Mouse (Mus musculus) thymus, adult 2 months (tissue): Measurements from ENCODE around the gene G6pc2.

Experiments
- CTCF ChIP-seq: fragments of 200-500 bp; IDR thresholded peaks from 2 replicates; pipeline ENCODE4 v1.5.1; 2012; ENCODE audit warnings: mild to moderate bottlenecking, control low read depth, low read length, moderate library complexity, borderline replicate concordance; ENCODE audit not compliant: control insufficient read depth, poor library complexity, insufficient read depth; ENCODE audit errors: extremely low read depth
- POLR2A ChIP-seq: fragments of 200-500 bp; IDR thresholded peaks from 2 replicates; pipeline ENCODE4 v1.6.1; 2012; ENCODE audit warnings: mild to moderate bottlenecking, low read length, control low read depth, moderate library complexity; ENCODE audit not compliant: control insufficient read depth, poor library complexity, insufficient read depth; ENCODE audit errors: extremely low read depth

DNA sequence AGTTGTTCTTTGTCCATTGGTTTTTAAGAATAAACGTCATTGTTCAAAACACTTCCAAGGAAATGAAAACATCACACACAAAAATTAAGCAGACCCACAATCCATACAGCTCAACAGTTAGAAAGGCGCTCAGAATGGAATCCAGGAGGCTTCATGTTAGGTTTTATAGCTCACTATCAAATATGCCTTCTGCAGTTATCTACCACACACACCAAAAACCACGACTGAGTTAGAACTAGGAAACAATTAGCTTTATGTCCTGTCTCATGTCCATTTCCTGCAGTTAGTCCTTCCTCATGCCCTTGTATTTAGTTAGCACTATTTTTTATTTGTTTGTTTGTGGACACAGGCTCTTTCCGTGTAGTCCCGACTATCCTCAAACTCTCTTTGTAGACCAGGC lies 19.8 kb upstream of the G6pc2 start:
- no peak for TF ChIP-seq CTCF
- TF ChIP-seq POLR2A = no peak
